Mouse (Mus musculus) heart, postnatal 4 days (tissue): Measurements from ENCODE around the gene Gm28044. TPM values are rescaled to one million over a fixed set of nuclear protein-coding genes. Genes with fewer than 3 reads are reported as not detected.
"Not testable (repeated sequence)": the region's sequence is repeated elsewhere in the genome, so short reads cannot be mapped to it uniquely, and the experiment has no call there.

Experiments
- DNase-seq: peaks from one replicate; pipeline ENCODE4 v3.0.0; 2021
- total RNA-seq, 2 experiments: library from RNA; stranded (reverse); gene quantifications; 2 replicates each; pipeline ENCODE4 v1.2.3; 2021

Gm28044 gene
- total RNA-seq: 1 to 10 TPM in 1 of 2 experiments, not detected in 1; 2.3 TPM

DNA sequence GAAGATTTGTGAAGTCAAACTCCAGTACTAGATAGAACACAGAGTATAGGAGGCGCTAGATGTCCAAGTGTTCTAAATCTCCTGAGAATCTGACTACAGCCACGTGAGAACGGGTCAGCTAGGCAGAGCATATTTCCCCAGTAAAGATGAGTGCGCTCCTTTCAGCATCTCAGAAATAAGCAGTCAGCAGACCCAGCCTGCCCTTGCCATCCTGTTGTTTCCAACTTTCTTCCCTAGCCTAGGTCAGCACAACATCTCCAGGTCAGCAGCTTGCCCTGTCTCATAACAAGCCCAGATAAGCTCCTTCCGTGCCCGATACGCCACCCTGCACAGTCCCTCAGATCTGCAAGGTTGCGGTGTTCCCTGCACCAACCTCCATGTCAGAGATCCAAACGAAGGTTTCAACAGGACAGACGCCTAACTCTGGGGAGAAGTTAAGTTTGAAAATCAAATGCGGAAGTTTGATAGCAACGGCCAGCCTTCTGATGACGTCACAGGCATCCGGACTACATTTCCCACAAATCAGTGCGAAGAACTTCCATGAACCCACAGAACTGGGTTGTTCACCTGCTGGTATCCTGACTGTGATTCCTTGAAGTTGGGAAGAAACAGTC is at the start of gene Gm28044, which contains the start of gene Zfp953:
Gm28044 (minus strand) TSS at position 406 of the 614 bp plus-strand sequence.
Zfp953 (minus strand) TSS at position 475 of the 614 bp plus-strand sequence.
- DNase-seq: peak; percentile 89

DNA sequence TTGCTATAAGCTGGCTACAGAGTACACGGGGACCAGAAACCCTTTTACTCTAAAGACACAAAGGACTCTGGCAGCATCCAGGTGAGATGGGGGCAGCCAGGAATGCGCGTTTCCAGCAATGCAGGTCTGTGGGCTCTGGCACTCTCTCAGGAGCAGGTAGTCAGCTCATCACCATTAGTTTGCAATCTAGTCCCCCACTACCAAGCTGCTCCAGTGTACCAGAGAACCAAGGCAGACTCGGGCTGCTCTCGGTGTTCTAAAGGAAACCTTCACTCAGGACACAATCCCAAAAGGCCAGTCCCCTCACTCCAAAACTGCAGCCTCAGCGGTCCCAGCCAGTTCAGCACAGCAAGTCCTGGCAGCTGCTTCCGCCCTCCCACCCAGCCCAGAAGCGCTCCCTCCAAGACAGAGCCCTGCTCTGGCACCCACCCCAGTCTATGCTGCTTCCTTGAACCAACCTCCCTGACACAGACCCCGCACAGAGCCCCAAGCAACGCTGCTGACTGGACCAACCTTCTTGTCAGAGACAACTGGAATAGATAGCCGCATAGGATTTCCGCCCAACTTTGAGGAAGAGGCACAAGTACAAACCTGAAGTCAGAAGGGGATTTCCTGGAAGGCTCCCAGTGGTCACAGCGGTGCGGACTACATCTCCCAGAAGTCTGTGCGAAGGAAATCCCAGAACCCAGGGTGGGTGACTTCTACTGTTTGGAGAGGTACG is 39.0 kb upstream of the Gm28044 start, which contains the start of gene Zfp429:
Zfp429 (minus strand) TSS at position 637 of the 721 bp plus-strand sequence.
- peak; percentile 72 for DNase-seq

- DNase-seq: not testable (repeated sequence)
Measured at GRCm38 (mm10) chr13:67376255-67376654, 15.9 kb upstream of the Gm28044 start.

- peak; percentile 58 for DNase-seq
Measured at GRCm38 (mm10) chr13:67375050-67375911, 14.9 kb upstream of the Gm28044 start, which contains the start of the genes Gm28041 and Zfp456. Gene Gm28041 (minus strand): TSS chr13:67375733. Gene Zfp456 (minus strand): TSS chr13:67375810.

GRCm38 (mm10) chr13:67351854-67352253 is 8.5 kb downstream of the Gm28044 start:
- no peak for DNase-seq

- no peak for DNase-seq
Measured at GRCm38 (mm10) chr13:67343422-67343821, 16.9 kb downstream of the Gm28044 start.

- DNase-seq: no peak
Measured at GRCm38 (mm10) chr13:67332877-67333276, 27.5 kb downstream of the Gm28044 start.

DNA sequence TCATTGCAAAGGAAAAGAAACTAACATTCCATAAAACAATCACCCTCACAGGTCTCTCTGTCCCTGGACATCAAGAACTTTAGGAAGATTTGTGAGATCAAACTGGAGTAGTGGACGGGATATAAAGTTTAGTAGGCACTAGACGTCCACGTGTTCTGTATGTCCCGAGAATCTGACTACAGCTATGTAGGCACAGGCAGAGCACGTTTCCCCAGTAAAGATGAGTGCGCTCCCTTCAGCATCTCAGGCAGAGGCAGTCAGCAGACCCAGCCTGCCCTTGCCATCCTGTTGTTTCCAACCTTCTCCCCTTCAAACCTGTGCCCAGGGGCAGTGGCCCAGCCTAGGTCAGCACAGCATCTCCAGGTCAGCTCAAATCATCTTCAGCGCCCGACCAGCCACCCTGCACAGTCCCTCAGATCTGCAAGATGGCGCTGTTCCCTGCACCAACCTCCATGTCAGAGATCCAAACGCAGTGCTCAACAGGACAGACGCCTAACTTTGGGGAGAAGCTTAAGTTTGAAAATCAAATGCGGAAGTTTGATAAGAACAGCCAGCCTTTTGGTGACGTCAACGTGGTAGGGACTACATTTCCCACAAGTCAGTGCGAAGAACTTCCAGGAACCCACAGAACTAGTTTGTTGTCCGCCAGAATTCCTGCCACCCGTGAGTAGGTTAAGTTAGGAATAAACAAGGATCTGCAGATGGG is 28.2 kb downstream of the Gm28044 start, which contains the start of gene Zfp595:
Zfp595 (minus strand) TSS at position 552 of the 706 bp plus-strand sequence.
- peak; percentile 83 for DNase-seq

DNA sequence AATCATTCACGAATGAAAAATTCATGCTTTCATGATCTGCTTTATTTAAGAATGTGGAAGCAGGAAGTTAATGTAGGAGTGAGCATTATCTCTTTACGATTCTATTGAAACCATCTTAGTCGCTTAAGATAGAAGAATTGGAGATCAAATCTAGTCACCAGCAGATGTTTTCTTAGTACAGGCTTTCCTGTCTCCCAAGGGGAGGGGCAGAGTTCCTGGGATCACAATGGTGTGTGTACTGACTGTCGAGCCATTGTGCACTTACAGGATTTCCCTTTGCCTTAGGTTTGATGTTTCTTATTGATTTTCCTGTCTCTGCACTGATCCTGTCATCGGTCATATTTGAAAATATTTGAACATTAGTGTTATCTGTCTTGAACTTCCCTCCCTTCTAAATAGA is 53.6 kb downstream of the Gm28044 start:
- no peak for DNase-seq

DNA sequence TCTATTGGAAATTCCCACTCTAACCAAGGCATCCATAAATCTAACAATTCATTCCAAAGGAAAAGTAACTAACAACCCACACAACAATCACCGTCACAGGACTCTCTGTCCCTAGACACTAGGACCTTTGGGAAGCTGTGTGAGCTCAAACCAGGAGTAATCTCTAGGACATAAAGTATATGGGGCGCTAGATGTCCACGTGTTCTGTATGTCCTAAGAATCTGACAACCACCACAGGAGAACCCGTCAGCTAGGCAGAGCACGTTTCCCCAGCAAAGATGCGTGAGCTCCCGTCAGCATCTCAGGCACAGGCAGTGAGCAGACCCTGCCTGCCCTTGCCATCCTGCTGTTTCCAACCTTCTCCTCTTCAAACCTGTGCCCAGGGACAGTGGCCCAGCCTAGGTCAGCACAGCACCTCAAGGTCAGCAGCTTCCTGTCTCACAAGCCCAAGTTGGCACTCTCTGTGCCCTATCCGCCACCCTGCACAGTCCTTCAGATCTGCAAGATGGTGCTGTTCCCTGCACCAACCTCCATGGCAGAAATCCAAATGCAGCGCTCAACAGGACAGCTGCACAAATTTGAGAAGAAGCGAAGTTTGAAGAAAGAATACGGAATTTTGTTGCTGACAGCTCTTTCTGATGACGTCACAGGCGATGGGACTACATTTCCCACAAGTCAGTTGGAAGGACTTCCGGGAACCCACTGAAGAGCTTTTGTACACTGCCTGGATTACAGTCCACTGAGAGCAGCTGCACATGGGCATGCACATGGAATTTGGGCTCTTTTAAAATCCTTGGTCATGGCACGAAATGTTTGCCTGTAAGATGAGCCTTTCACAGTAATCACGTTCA is 54.3 kb downstream of the Gm28044 start, which contains the start of gene Zfp457:
Zfp457 (minus strand) TSS at position 664 of the 851 bp plus-strand sequence.
- DNase-seq: peak; percentile 87

- DNase-seq: no peak
Measured at GRCm38 (mm10) chr13:67278314-67278713, 82.0 kb downstream of the Gm28044 start, which contains the start of gene Zfp458. Gene Zfp458 (minus strand): TSS chr13:67278466.

GRCm38 (mm10) chr13:67269383-67270065 is 90.8 kb downstream of the Gm28044 start:
- DNase-seq: not testable (repeated sequence)

- DNase-seq: peak; percentile 59
Measured at GRCm38 (mm10) chr13:67268568-67269369, 91.6 kb downstream of the Gm28044 start.

Other genes with a start within 250 kb of the Gm28044 start
- gene Rslcan18, start 244.3 kb downstream of the Gm28044 start, total RNA-seq: under 1 TPM in 1 of 2 experiments, not detected in 1; 0.21 TPM
- 1 to 10 TPM; 2.0 to 3.1 TPM for gene Zfp759, start 238.9 kb downstream of the Gm28044 start, total RNA-seq
- 1 to 10 TPM; 4.0 to 4.8 TPM for gene Rsl1, start 187.4 kb downstream of the Gm28044 start, total RNA-seq
- gene Zfp455, start 166.0 kb downstream of the Gm28044 start, total RNA-seq: under 1 TPM; 0.92 to 0.98 TPM
- 1 to 10 TPM; 2.5 to 3.2 TPM for gene Zfp458, start 82.1 kb downstream of the Gm28044 start, total RNA-seq
- gene Zfp457, start 54.1 kb downstream of the Gm28044 start, total RNA-seq: 1 to 10 TPM; 2.7 to 3.7 TPM
- gene Zfp595, start 28.0 kb downstream of the Gm28044 start, total RNA-seq: 1 to 10 TPM; 2.4 to 2.6 TPM
- gene Zfp953, start 69 bp upstream of the Gm28044 start, total RNA-seq: 1 to 10 TPM; 1.2 to 1.3 TPM
- 1 to 10 TPM in 1 of 2 experiments, under 1 TPM in 1; 0.47 to 1.2 TPM for gene Gm28041, start 15.2 kb upstream of the Gm28044 start, total RNA-seq
- gene Zfp456, start 15.3 kb upstream of the Gm28044 start, total RNA-seq: 1 to 10 TPM in 1 of 2 experiments, under 1 TPM in 1; 0.81 to 1.2 TPM
- 1 to 10 TPM; 2.2 to 3.5 TPM for gene Zfp429, start 39.3 kb upstream of the Gm28044 start, total RNA-seq
- gene Zfp459, start 60.9 kb upstream of the Gm28044 start, total RNA-seq: under 1 TPM in 1 of 2 experiments, not detected in 1; 0.38 TPM
- gene Zfp874a, start 91.1 kb upstream of the Gm28044 start, total RNA-seq: 1 to 10 TPM; 2.4 to 2.7 TPM
- gene Zfp874b, start 123.7 kb upstream of the Gm28044 start, total RNA-seq: 1 to 10 TPM; 4.8 to 6.3 TPM
- 1 to 10 TPM; 4.3 to 4.8 TPM for gene Zfp58, start 140.0 kb upstream of the Gm28044 start, total RNA-seq
- gene Gm26965, start 165.6 kb upstream of the Gm28044 start, total RNA-seq: not detected
- gene Zfp87, start 165.6 kb upstream of the Gm28044 start, total RNA-seq: 10 to 100 TPM; 10.1 to 10.8 TPM
- gene Zfp748, start 193.3 kb upstream of the Gm28044 start, total RNA-seq: 1 to 10 TPM; 5.3 to 5.6 TPM
- 1 to 10 TPM; 4.1 to 4.7 TPM for gene Zfp729b, start 249.2 kb upstream of the Gm28044 start, total RNA-seq